Mouse (Mus musculus): Measurements from ENCODE around the gene Tbk1.
A peak's percentile ranks its signal among the peaks of the same experiment; 100 is the strongest.

Gene Tbk1

DNA sequence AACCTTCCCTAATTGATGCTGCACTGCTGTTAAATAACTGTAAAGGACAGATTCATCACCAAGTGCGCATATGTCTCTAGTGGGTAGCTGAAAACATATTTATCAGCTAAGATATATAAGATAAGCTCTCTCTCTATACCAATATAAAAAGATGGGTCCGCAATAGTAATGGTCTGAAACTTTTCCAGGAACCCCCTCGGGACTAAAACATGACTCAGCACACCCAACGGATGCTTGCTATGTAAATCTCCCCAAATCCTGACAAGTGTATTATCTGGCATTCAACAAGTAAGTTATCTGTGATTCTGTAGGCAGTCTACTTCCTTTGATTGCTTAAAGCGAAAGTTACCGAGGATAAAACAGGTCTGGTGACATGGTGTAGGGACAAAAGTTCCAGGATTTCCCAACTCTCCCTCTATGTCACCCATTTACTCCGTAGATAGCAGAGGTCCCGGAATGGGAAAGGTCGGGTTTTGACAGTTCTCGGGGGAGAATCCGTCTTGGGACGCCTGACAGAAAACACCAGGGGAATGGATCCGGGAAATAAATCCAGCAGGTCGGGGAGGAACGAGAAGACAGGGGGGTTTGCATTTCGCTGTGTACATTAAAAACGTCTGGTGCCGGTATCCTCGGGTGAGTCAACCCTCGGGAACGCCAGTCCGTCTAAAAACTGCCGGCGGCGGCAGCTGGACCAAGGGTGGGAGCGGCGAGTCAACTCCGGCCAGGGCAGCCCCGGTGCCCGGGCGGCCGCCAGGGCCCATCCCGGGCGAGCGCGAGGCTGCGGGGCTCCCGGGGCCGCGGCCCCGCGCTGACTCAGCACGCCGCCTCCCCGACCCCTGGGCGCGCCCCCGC is 570 bp downstream of the Tbk1 start:
- DNase-seq: peak; percentile 41

DNA sequence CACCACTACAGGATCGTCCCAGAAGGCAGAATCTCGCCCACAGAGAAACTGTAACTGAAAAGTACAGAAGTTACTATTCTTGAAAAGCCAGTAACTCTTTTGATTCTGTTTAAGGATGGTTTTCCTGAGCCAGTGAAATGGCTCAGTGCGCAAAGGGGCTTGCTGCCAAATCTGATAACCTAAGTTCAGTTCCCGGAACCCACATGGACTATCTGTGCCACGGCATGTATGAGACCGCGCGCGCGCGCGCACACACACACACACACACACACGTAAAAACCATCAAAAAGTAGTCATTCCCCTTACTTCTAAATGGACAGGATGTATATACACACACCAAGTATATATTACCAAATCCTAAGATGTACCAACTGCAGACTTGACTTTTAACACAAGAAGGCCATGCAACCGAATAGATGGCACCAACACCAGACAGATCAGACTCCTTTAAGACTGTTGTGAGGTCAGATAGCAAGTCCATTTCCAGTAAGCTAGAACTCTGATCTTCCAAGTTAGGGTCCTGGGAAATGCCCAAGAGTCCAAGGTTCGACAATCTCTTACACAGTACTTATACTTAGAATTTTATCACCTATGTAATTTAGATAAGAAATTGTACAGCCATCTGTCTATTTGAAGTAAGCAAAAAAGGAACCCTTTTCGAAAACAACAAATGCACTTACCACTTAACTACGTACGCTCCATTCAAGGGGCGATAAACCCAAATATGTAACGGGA is 1.4 kb downstream of the Tbk1 start:
- DNase-seq: no peak

DNA sequence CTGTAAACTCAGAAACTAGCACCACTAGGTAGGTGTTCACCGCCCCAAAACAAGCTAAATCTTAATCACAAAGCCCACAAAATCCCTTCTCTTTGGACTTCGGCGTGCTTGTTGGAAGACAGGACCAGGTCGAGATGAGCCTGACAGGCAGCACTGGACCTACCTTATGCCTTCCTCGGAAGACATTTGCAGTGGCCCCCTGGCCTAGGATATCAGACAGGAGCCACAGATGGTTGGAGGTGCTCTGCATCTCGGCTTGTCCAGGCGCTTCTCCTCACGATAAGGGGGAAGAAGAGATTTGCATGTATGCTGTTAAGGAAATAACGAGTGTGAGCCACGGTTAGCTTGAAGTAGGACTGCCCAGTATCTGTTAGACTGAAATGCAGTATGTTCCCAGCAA is 2.6 kb downstream of the Tbk1 start:
- DNase-seq: no peak

DNA sequence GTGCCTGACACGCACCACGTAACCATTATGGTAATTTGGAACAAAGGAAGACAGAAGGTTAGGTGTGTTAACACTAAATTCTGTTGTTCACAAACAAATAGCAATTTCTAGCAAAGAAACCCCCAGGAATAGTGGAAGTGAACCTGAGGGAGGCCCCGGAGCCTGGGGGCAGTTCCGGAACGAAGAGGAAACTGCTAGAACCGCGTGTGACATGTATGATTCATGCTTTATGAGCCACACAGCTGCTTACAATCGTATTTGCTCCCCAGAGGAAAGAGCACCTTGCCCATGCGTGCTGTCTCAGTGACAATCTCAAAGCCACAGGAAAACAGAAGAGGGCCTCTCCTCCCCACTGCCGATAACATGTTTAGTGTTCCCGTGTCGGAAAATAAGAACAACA is 3.6 kb downstream of the Tbk1 start:
- no peak for DNase-seq

DNA sequence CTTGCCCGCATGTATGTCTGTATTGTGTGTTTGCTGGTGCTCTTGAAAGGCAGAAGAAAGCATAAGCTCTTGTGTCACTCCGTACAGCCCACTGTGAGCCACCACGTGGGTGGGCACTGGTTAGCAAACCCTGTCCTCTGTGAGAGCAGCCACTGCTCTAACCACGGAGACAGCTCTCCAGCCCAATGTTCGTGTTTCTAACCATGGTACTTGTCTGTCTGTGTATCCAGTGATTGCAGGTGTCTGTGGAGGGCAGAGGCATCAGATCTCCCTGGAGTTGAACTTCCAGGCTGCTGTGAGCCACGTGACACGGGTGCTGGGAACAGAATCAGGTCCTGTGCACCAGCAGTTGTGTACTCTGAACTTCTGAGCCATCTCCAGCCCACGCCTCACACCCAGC is 4.3 kb downstream of the Tbk1 start:
- no peak for DNase-seq

DNA sequence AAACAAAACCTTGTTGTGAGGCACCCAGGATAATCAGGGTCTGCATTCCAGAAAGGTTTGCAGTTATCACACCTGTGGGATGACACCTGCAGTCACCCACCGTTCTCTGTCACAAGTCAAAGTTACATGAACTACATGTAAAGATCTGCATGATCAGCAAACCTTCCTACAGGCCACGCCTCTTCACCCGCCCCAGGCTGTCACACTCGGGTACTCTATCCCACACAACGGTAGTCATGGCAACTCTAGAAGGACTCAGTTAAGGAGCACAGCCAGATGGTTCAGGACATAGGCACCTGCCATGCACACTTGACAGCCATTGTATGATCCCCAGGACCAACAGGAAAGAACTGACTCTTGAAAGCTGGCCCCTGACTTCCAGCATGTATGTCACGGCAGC is 5.2 kb downstream of the Tbk1 start:
- no peak for DNase-seq

DNA sequence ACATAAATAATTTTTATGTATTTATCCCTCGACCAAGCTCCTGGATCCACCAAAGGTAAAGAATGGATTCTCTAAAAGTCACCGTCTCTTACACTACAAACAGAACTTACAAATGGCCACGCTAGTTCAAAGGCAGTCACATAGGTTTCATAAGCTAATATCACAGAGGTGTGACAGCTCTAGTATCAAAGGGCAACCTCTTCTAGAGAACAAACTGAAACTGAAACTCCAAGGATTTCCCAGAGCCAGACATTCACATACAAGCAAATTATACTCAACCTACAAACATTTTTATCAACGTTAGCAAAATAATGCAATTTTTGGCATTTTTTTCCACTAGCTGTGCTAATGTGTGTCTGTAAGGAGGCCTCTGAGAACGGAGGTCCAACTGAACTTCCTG is 6.2 kb downstream of the Tbk1 start:
- DNase-seq: no peak

DNA sequence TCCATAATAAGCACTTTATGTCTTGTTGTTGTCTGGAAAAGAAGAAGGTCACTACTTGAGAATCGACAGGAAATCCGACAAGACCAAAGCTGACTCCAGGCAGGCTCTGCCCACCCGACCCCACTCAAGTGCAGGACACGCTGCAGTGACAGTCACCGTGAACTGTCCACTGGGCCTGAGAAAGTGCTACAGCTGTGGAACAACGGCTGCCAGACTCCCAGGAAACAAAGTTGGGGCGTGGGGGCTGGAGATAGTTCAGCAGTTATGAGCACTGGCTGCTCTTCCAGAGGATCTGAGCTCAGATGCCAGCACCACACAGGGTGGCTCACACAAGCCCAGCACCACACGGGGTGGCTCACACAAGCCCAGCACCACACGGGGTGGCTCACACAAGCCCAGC is 10.2 kb downstream of the Tbk1 start:
- no peak for DNase-seq

DNA sequence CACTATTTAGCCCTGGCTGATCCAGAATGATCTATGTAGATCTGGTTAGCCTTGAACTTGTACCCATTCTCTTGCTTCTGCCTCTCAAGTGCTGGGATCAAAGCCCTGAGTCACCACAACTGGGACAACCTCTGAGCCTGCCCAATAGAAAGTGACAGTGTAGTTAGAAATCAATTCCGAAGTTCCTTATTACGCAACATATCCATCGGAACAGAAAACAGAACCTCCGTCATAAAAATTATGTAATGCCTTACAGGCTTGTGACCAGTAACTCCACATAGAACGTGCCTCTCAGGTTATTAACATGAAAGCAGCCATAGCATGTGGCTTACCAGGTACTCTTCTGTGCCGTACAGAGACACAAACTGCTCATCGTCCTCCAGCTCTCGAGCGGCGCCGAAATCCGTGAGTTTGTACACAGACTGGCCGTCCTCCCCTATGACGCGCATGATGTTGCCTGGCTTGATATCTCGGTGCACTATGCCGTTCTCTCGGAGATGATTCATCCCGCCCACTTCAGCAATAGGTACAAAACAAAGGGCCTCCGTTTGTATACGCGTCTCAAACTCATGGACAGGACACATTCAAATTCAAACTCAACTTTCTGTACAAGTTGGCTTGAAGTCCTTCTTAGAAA is 15.0 kb downstream of the Tbk1 start:
- DNase-seq: no peak

DNA sequence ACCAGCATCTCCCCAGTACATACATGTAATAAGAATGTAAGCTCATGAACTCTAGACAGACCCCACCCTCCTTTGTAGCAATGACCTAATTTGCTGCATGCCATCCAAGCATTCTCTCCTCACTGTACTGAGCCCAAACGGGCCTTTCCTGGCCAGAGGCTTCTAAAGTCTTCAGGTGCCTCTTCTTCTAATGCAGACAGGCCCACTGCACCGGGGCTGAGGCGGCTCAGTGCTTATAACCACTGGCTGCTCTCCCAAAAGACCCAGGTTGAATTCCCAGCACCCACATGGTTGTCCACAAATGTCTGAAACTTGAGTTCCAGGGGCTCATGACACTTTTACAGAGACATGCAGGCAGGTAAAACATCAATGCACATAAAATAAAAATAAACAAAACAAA is 15.6 kb downstream of the Tbk1 start:
- no peak for DNase-seq

DNA sequence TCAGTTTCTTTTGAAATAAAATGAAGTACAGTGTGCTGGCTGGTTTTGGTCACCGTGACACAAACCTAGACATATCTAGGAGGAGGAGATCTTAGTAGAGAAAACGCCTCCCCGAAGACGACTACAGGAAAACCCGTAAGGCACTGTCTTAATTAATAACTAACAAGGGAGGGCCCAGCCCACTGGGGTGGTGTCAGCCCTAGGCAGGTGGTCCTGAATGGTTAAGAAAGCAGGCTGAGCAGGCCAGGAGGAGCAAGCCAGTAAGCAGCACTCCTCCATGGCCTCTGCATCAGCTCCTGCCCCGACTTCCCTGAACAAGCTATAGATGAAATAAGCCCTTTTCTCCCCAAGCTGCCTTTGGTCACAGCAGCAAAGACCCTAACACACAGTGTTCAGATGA is 16.8 kb downstream of the Tbk1 start:
- DNase-seq: no peak

DNA sequence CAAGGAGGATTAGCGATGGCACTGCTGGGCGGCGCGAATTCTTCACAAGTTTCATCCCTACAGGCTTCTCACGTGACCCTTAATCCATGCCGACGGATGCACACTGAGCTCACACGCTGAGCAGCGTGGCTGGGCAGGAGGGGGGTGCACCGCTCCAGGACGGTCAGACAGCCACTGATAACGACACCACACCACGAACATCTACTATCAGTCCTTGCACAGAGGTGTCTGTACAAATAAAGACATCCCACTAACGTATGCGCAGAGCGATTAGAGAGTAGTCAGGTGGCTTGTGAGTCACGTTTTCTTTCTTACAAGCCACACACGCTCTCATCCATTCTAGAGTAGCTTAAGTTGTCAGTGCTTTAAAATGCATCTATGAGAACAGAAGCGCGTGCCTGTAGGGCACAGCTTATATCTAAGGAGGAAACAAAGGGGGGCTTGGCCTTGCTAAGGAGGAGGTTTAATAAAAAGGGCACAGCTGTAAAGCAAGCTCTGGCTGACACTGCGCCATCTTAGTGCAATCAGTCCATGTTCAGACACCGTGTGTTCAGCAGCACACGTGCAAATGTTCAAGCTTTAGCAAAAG is 17.5 kb downstream of the Tbk1 start:
- no peak for DNase-seq

DNA sequence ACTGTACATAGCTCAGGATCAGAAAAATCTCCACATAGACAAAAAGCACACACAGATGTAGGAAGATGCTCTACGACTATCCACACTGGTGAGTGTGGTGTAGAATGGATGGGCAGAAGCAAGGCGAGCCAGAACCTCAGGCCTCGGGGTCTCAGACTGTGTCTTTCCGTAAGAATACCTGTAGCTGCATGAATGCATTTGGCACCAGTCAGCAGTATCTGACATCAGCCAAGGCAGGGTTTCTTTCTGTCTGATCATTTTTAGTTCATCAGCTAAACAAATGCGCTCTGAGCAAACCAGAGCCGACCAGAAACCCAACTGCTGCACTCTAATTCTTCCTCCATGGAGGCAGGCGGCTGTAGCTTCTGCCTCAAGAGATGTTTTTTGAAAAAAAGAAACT is 18.1 kb downstream of the Tbk1 start:
- DNase-seq: no peak

DNA sequence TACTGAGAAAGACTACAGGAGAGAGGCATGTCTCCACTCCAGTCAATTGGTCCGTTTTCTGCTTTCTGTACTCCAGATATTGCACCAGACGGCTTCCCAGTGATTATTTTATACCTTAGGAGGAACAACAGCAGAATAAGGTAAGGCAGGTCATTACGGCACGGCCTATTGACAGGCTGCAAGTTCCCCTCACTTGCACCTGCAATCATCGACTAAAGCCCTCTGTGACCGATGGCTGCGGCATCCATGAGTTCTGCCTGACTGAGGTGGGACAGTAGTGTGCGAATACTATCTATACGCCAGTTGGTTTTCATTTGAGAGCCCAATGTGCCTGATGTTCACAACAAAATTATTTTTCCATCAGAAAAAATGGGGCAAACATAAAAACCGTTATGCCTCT is 18.6 kb downstream of the Tbk1 start:
- no peak for DNase-seq

DNA sequence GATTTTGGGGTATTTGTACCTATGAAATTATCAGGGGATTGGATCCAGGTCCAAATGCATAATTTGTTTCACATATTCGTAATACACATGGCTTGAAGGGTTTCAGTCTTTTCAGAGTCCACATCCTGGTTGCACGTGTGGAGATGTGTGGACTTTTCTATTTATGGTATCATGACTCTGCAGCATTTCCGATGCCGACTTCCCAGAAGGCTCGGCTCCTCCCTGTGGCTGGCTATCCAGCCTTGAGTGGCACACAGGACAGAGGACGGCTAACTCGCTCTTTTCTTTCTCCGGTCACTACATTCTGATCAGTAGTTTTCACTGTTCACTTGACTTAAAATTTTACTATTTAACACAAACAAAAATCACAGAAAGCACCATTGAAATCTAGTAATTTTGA is 22.1 kb downstream of the Tbk1 start:
- no peak for DNase-seq

DNA sequence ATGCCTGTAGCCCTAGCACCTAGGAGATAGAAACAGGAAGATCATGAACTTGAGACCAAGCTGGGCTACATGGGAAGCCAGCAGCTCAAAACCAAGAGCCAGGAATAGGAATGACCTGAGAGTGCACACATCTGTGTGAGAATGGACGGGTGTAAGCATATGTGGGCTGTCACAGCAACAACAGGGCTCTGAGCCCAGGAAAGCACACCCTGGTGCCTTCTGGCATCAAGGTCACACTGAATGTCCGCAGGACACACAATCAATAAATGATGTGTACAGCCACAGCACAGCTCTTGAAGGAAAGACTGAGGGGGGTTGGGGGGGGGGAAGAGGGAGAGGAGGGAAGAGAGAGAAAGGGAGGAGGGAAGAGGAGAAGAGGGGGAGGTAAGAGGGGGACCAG is 28.4 kb downstream of the Tbk1 start:
- DNase-seq: no peak

DNA sequence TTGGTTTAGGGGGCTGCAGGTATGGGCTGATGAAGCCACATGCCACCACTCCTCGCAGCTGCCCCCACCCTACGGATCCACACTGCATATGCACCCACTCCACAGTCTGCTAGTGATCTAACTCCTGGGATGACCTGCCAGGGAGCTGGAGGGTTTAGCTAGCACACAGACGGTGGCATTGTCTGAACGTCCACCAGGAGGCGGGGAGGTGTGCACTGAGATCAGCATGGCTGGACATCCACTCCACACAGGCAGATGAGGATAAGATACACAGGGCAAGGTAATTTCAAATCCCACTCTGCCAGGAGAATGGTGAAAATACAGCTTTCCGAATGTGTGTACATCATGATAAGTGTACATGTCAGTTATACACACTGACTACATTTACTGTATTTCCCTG is 30.3 kb downstream of the Tbk1 start:
- DNase-seq: no peak

DNA sequence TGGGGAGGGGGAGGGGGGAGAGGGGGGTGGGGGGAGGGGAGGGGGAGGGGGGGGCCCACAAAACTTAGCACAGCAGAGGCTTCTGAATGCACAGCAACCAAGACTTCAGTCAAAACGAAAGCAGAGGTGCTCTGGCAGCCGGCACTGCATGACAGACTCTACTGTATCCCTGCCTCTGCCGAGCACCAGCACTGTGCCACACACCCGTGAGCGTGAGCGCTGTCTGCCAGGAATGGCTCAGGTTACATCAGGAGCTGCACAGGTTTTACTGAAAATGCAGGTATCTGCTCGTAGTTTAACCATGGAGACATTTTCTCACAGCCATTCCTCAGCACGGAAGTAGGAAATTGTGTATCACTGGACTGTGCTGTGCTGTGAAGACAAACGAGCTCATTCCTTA is 36.3 kb downstream of the Tbk1 start:
- DNase-seq: no peak

DNA sequence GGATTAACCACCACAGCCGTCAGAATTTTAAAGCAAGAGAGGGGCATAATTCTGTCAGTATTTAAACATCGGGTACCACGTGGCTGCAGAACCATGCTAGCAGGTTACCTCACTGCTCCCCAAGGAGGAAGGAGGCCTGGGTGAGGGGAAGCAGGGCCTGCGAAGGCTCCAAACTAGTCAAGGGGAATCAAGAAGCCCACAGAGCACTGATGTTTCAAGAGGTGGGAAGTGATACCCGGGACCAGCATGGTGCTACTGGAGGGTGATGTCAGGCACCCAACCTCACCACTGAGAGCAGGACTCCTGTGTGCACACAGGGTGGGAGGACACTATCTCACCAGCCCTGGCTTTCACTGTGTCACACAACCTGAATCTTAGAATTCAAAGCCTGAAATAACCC is 36.9 kb downstream of the Tbk1 start:
- DNase-seq: no peak

DNA sequence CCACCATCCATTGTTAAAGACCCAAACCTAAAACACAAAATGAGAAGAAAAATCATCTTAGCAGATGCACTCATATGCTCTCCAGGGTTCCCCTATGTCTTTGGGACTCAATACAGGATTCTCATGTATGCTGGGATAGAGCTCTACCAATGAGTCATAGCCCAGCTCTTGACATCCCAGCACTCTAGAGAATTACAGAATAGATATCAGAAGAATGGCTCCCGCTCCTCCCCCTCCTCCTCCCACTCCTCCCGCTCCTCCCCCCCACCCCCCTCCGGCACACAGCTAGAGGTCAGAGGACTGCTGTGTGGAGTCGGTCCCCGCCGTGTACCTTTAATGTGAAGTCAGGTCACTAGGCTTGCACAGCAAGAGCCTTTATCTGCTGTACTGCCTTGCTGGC is 39.4 kb downstream of the Tbk1 start:
- no peak for DNase-seq

DNA sequence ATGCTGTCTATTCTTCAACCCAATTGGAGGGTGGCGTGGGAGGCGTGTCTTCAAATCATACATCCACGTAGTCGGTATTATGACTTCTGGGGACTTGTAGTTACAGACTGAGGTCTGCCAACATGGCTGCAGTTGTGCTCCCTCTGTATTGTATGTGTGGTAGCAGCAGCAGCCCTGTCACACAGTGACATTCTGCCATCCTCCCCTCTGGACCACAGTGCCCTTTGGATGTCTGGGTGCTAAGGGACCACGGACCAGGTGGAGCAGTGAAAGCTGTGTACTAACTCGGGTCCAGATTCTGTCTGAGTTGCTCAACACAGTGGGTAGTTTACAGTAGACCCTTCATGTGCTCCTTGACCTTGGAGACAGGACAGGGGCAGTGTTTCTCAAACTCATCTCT is 43.0 kb downstream of the Tbk1 start:
- DNase-seq: no peak

DNA sequence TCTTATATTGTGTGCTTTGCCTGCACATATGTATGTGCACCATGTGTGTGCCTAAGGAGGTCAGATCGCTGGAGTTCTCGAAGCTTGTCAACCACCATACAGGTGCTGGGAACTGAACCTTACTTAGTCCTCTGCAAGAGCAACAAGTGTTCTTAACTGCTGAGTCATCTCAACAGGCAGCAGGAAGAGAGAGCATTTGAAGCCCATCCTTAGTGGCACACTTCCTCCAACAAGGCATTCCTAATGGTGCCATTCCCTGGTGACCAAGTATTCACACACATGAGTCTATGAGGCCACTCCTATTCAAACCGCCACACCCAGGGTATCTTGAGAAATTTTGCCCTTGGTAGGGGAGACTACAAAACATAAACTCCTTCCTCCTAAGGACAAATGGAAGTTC is 44.4 kb downstream of the Tbk1 start:
- no peak for DNase-seq

DNA sequence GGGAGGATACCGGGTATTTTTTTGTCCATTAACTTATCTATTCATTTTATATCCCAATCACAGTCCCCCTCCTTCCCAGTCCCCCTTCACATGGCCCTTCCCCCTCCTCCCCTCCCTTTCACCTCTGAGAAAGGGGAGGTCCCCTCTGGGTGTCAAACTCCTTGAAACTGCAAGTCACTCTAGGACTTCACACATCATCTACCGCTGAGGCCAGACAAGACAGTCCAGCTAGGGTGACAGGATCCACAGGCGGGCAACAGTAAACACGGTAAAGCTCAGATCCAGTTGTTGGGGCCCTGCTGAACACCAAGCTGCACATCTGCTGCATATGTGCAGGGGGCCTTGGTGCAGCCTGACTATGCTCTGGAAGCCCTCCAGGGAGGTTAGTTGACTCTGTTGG is 51.6 kb downstream of the Tbk1 start:
- no peak for DNase-seq

All from kidney, adult 9 months (tissue).